Mouse (Mus musculus) CH12.LX (cell line): ENCODE measurements around the gene Tlr8.

Experiments
- CTCF ChIP-seq, 2 experiments: IDR thresholded peaks in 1 of 2; conservative IDR thresholded peaks in 1 of 2; 2 replicates each; pipeline ENCODE4 v1.5.1; 2011 to 2012; ENCODE audit warnings: low read depth in 2 of 2, low read length in 2 of 2, improper control_type of control experiment in 1 of 2, inconsistent platforms in 1 of 2, mild to moderate bottlenecking in 1 of 2, moderate library complexity in 1 of 2
- EP300 ChIP-seq: IDR thresholded peaks from 2 replicates; pipeline ENCODE4 v1.6.1; 2011; ENCODE audit warnings: low read length, improper control_type of control experiment
- ETS1 ChIP-seq: conservative IDR thresholded peaks from 2 replicates; pipeline ENCODE4 v1.6.1; 2012; ENCODE audit warnings: low read depth, mild to moderate bottlenecking, inconsistent platforms, low read length, improper control_type of control experiment, moderate library complexity
- HCFC1 ChIP-seq: IDR thresholded peaks from 2 replicates; pipeline ENCODE4 v1.6.1; 2012; ENCODE audit warnings: low read depth, mild to moderate bottlenecking, inconsistent platforms, low read length, improper control_type of control experiment
- JUND ChIP-seq: conservative IDR thresholded peaks from 2 replicates; pipeline ENCODE4 v1.6.1; 2011; ENCODE audit warnings: low read depth, low read length, improper control_type of control experiment
- POLR2A ChIP-seq: IDR thresholded peaks from 2 replicates; pipeline ENCODE4 v1.6.1; 2011; ENCODE audit warnings: low read depth, mild to moderate bottlenecking, improper control_type of control experiment, low read length
- USF2 ChIP-seq: conservative IDR thresholded peaks from 2 replicates; pipeline ENCODE4 v1.6.1; 2011; ENCODE audit warnings: low read depth, low read length, improper control_type of control experiment

DNA sequence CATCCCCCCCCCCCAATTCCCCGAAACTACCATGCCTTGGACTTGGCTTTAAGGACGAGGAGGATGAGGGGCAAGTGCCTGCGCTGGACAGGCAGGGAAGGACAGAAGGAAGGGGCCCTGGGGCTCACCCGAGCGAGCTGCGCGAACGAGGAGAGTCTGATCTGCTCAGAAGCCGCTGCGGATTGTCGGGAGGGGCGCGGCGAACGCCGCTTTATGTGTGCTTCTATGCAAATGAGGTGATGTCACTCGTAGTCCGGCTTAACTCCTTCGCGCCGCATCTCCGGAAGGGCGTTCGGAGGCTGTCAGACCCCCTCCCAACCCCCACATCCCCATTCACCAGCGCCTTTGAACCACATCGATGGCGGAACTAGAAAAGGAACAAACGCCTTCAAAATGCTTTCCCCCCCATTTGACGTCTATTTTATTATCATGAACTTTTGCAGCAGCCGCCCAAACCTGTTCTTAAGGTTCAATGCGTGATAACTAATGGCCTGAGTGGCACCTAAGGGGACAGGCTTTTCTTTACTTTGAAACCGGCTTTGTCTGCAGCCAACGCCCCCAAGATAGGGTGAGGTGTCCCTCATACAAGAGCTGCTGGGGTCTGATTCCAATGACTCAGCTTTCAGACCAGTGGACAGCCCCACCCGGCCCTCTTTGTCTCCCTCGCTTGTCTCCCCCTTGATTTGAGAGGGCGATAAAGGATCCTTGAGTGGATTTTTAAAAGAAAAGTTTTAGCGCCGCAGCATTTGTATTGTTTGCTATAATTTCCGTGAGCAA, 55.0 kb downstream of the Tlr8 start, which contains the start of gene Tmsb4x:
- TF ChIP-seq HCFC1 (no peak), CTCF (conservative IDR thresholded peaks at IDR 0.05 in 1 of 2, IDR thresholded peaks at IDR 0.05 in 1 of 2; ENCODE audit: low read depth in 2 of 2, low read length in 2 of 2) (no peak), POLR2A (peak; percentile 100), ETS1 (no peak), EP300 (no peak), USF2 (no peak), JUND (no peak)
